Mouse (Mus musculus) retina, postnatal 1 day (tissue): ENCODE measurements around the gene Nwd1.
"Not testable (repeated sequence)": the region's sequence is repeated elsewhere in the genome, so short reads cannot be mapped to it uniquely, and the experiment has no call there.

Experiments
- DNase-seq: peaks from one replicate; pipeline ENCODE4 v3.0.0-alpha.2; 2012

Gene Nwd1

DNA sequence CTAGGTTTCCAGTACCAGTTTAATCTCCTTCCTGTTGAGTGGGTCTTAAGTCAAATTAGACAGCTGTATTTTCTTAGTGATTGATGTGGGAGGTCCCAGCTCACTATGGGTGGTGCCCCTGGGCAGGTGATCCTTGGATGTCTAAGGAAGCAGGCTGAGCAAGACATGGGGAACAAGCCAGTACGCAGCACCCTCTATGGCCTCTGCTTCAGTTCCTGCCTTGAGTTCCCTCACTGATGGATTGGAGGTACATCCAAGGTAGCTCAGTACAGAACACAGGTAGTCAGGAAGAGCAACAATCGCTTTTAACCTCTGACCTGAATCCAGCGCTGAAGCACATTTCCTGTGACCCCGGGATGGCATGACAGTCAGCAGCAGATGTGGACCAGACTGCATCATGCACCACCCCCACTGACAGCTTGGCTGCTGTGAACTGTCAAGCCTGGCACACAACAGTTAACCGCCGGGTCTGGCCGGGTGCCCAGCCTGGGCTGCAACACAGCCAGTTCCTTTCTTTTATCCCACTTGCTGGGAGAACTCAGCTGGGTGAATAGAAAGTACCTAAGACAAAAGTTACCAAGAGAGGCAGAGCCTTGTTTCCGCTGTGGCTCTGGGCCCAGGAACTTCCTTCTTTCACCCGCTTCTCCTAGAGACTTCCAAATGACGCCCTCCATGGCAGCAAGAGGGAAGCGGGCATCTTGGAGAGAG, at the start of gene Nwd1:
Gene Nwd1 (plus strand): TSS at position 652 of the 708 bp plus-strand sequence.
- peak; percentile 89 for DNase-seq

DNA sequence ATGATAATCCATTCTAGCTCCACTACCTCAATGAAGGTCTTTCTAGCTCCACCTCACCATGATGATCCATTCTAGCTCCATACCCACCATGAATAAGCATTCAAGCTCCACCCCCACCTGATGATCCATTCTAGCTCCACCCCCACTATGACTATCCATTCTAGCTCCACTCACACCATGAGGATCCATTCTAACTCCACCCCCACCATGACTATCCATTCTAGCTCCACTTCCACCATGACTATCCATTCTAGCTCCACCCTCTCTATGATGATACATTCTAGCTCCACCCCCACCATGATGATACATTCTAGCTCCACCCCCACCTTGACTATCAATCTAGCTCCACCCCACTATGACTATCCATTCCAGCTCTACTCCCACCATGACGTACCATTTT, 3.6 kb upstream of the Nwd1 start:
- DNase-seq: no peak

DNA sequence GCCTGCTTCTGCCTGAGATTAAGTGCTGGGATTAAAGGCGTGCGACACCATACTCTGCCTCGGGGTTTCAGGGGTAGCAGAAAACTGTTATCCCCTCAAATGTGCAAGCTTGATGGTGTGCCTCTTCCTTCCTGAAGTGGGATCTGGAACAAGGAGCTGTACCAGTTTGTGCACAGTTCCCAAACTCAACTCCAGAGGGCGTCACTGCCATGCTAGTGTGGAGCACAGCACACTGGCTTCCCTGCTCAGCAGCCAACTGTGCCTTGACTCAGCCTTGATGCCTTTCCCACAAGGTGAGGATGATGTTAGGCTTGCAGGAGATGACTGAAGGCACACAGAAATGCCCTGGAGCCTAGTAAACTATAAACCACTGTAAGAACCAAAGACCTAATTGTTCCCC, 1.9 kb upstream of the Nwd1 start:
- peak; percentile 53 for DNase-seq

DNA sequence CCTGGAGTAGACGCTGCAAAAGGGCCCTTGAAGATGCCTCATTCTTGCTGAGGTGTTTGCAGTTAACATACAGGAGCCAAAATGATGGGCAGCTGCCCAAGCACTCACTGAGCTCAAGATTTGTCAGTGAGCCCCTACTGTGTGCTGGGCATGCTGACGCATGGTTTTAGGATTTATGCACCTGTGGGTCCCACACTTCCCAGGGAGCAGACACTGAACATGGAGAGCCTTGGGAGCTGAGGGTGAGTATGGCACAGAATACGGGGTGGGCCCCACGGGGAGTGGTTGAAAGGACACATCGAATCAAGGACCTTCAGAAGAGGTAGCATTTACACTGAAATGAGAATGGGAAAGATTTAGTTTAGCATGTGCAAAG, 245 bp downstream of the Nwd1 start:
- DNase-seq: no peak

DNA sequence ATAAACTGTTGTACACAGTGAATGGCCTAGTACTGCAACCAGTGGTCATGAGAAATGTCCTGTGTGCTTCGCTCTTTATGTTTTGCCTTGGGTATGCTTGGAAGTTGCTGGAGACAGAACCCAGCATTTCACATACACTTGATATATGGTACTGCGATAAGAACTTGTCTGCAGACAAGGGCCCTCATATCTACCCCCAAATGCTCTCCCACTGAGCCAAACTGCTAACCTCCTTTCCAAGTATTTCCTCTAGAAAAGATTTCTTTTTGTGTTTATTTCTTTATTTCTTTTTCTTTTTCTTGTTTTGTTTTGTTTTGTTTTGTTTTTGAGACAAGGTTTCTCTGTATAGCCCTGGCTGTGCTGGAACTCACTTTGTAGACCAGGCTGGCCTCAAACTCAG, 4.2 kb downstream of the Nwd1 start:
- DNase-seq: no peak

DNA sequence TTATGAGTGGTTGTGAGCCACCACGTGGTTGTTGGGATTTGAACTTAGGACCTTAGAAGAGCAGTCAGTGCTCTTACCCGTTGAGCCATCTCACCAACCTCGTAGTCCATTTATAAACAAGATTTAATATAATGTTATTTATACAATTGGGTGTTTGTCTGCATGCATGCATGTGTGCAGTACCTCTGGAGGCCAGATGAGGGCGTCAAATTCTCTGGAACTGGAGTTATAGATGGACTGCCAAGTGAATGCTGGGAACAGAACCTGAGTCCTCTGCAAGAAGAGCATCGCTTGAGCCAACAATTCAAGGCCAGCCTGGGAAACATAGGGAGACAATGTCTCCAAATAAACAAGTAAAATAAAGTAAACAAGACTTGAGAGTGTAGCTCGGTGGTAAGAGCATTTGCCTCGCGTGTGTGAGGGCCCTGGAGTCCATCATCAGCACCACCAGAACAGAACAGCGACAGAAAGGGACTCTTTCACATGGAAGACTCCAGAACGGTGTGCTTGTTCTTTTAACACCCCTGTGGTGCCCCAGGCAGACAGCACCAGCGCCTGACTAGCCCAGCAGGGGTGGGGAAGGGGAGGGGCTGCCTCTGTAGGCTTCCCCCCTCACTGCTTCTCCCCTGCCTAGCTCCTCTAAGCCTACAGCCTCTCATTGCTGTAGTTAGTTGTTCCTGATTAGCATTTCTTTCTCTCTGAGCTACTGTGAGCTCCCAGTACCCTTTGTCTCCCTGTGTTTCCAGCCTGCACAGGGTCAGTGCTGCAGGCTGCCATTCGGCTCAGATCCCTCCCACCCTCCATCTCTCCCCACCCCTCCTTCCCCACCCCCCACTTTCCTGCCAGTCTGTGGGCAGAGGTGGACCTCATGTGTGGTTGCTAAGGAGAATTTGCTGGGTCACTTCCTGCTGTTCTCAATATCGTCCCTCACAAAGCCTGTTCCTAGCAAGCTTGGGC, 8.3 kb downstream of the Nwd1 start:
- DNase-seq: peak; percentile 89

DNA sequence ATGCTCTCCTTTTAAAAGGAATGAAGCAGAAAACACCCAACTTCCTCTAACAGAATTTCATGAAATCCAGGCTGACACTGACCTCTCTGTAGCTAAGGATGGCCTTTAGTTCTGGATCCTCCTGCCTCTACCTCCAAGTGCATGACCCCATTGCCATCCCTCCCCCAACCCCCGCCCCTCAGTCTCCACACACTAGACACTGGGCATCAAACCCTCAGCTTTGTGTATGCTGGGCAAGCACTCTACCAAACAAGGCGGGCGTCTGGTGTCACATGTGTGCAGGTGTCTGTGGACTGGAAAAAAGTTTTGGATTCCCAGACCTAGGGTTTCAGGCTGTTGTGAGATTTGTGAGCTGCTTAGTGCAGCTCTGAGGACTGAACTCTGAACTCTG, 9.0 kb downstream of the Nwd1 start:
- no peak for DNase-seq

DNA sequence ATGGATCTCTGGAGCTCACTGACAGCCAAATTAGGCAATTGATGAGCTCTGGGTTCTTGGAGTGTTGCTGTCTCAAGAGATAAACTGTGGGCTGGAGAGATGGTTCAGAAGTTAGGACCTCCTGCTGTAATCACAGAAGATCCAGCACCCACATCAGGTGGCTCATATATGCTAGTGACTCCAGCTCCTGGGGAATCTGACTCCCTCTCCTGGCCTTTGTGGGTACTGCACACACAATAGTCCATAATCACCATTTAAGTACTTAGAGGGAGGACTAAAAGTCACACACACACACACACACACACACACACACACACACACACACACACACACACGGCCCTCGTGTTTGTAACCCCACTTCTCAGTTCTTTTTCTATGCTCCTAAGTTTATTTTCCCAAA, 13.5 kb downstream of the Nwd1 start:
- peak; percentile 25 for DNase-seq

DNA sequence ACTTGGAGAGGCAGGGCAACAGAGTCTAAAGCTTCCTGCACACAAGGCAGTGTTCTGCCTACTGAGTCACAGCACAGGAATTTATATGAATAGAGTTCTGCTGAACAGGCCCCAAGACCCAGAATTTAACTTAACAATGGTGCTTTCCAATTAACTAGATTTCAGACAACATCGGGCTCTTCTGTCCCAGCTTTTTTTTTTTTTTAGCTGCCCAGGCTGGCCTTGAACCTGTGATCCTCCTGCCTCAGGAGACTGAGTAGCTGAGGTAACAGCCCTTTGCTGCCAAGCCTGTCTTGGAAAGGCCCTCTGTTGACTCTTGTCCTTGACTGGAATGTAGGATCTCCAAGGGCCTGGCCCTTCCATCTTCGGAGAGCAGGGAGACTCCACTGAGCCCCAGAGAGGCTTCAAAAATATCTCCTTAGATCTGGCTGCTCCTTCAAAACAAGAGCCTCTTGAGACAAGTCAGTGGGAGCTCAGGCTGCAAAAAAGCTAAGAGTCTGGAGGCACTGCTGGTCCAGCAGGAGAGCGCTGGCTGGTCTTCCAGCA, 17.7 kb downstream of the Nwd1 start:
- no peak for DNase-seq

DNA sequence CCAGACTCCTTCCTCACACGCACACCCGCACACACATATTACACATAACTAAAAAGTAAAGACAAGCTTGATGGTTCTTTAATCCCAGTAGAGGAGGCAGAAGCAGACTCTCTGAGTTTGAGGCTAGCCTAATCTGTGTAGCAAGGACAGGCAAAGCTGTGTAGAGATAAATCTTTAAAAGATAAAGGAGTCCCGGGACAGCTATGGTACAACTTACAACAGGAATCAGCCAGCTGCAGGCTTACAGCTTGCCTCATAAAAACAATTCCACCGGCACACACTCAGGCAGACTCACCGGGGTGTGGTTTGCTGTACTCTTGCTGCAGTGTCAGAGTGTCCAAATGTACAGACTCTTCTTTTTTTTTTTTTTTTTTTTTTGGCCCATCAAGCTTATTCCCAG, 18.2 kb downstream of the Nwd1 start:
- no peak for DNase-seq

DNA sequence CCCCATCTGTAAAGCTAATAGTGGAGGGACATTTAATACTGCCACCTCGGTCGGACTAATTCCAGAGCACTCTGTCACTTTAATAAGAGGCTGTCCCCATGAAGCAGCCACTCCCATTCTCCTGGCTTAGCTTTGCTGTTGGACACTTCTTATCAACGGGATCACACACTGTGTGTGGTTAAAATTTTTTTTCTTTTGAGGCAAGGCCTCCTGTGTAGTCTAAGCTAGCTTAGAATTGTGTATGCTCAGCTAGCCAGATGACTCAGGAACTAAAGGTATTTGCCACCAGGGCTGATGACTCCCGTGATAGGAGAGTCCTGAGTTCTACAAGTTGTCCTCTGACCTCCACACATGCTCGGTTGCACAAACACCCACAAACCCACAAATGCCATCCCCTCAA, 18.9 kb downstream of the Nwd1 start:
- no peak for DNase-seq

DNA sequence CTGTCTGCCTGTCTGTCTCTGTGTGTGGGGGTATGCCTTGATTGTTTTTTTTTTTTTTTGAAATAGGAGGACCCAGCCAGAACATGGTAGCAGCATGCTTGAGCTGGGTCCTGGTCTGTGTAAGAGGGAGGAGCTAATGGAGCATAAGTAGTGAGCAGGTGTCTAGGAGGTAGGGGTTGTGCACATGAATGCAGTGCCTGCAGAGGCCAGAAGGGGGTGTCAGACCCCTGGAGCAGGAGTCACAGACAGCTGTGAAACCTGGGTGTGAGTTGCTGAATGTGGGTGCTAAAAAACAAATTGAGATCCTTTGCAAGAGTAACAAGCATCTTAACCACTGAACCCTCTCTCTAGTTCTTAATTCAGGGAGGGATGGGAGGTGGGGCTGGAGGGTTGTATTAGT, 22.4 kb downstream of the Nwd1 start:
- DNase-seq: no peak

DNA sequence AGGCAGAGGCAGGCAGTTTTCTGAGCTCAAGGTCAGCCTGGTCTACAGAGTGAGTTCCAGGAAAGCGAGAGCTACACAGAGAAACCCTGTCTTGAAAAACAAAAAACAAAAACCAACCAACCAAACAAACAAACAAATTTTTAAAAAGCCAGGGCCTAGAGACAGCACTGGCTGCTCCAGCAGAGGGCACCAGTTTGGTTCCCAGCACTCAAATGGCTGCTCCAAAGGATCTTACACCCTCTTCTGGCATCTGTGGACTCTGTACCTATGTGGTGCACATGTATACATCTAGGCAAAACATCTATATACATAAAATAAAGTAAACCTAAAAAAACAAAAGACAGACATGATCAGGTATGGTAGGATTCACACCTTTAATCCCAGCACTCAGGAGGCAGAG, 26.3 kb downstream of the Nwd1 start:
- no peak for DNase-seq

DNA sequence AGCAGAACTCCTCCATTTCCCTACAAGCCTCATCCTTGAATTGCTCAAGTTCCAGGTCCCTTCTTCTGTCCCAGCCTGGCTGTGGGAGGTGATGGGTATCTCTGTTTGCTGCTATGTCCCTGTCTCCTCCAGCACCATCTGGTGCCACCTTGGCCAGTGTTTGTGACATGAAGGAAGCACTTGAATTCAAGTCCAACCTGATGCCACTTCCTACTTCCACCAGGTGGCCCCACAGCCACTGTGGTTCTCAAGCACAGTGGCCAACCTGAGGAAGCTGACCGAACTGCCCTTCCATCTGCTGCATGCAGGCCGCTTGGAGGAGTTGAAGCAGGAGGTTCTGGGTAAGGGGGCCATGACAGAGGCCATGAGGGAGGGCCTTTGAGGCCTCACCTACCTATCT, 27.7 kb downstream of the Nwd1 start:
- no peak for DNase-seq

DNA sequence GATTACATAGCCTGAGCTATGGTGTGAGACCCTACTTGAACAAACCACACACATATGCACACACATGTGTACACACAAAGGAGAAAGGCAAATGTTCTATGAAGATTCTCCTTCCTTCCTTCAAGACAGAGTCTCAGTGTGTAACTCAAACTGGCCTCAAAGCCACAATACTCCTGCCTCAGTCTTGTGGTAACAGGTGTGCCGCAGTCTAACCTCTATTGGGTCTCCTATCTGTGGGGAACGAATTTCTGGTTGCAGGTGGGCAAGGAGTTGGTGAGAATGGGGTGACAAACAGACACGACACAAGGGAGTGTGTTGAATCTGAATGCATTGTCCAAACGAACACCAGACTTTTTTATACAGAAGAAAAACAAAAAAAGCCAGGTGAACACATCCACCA, 29.9 kb downstream of the Nwd1 start:
- DNase-seq: no peak

DNA sequence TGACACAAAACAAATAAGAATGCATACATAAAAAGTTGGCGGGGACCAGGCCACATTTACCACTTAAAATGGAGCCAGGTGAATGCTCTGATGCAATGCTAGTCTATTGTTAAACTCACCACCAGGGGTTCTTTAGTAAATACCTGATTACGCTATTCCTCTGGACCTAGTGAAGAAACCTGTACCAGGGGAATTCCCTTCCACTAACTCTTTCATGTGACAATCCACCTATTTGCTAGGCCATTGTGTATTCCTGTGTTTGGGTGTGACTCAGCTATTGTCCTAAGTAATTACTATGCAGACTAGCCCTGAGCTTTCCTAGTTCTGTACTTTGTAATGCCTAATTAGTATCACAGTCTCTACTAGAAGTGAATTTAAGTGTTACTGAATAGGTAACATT, 30.3 kb downstream of the Nwd1 start:
- not testable (repeated sequence) for DNase-seq

DNA sequence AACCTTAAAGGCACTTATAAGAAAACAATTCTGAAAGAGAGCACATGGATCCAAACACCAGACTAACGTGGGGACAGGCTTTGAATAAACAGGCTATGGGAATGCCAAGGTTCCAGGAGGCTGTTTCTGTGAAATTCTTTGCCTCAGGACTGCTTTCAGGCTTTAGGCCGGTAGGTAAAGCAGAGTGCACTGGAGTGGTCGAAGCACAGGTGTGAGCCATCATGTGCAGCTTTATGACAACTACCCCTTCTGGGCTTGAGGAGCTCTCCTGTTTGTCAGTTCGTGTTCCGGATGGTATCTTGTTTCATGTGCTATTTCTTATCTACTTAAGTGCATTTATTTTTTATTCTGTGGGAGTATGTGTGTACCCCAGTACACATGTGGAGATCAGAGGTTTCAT, 30.8 kb downstream of the Nwd1 start:
- DNase-seq: no peak

DNA sequence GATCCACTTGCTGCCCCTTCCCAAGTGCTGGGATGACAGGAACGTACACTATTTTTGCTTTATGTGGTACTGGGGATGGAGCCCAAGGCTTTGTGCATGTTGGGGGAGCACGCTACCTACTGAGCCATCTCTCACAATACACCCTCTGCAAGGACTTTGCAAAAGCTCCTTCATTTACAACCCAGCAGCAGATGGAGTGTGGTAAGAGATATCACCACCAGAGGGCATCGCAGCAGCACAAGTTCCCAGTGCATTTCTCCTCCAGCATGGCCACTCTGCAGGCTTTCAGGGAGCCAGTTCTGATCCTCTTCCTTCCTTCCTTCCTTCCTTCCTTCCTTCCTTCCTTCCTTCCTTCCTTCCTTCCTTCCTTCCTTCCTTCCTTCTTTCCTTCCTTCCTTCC, 33.6 kb downstream of the Nwd1 start:
- DNase-seq: peak; percentile 79

DNA sequence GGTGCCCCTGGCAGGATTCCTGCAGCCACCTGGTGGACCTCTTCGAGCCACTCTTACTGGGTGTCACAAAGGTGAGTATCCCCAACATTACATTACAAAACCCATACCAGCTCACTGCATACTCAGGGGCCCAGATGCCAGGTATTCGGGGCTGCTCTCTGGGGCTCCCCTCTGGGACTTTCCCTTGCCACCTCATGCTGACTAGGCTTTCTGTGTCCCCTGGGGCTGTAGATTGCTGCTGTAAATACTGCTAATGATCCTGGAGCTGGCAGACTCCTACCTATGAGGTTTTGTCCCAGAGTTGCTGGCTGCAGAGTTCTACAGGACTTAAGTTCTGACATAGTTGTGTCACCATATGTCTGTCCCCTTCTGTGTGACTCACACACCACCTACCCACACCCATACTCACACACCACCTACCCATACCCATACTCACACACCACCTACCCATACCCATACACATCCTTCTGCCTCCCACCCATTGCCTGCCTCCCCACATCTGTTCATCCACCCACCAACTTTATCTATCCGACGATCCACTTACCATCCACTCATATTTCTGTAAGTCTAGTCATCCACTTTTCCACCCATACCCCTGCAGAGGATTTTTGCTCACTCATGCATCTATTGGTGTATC, 35.7 kb downstream of the Nwd1 start:
- DNase-seq: no peak

DNA sequence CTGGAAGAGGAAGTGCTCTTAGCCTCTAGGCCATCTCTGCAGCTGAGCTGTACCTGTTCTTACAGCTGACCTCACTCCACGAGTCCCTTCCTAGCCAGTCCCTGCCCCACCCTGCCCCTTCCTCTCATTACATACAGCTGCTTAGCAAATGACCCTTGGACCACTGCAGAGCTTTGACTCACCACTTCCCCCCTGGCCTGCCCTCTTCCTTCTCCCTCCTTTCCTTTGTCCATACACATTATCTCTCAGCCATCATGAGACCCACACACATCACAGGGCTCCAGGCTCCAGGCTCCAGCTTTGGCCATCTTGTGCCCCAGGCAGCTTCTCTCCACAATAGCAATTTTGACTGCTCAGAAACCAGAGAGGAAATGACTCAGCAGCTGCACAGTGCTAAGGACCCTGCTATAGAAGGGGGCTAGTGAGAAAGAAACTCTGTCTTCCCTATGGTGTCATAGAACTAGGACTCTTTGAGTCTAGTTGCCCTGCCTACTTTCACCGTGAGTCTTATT, 36.6 kb downstream of the Nwd1 start:
- DNase-seq: peak; percentile 6

DNA sequence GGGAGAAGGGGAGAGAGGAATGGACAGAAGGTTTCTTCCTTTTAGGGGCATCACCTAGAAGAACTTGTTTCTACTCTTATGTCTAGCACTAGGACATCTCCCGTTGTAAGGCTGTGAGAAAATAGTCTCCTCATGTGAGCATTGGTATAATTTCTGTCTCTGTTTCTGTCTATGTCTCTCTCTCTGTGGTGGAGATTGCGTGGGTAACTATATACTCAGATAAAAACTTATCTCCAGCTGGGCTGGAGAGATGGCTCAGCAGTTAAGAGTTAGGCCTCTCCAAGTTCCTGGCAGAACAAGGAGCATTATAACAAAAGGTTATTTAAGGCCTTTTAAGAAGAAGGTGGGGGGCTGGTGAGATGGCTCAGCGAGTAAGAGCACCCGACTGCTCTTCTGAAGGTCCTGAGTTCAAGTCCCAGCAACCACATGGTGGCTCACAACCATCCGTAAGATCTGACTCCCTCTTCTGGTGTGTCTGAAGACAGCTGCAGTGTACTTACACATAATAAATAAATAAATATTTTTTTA, 37.1 kb downstream of the Nwd1 start:
- DNase-seq: not testable (repeated sequence)

DNA sequence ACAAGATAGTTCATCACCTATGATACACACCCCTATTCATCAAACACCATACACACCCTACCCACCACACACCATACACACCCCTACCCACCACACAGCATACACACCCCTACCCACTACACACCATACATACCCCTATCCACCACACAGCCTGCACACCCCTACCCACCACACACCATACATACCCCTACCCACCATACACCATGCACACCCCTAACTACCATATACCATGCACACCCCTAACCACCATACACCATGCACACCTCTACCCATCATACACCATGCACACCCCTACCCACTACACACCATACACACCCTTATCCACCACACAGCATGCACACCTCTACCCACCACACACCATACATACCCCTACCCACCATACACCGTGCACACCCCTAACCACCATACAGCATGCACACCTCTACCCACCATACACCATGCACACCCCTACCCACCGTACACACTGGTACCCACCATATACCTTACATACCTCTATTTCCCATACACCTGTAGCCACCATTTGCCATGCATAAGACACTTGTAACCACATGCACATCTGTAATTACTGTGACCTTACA, 51.9 kb downstream of the Nwd1 start:
- DNase-seq: no peak

DNA sequence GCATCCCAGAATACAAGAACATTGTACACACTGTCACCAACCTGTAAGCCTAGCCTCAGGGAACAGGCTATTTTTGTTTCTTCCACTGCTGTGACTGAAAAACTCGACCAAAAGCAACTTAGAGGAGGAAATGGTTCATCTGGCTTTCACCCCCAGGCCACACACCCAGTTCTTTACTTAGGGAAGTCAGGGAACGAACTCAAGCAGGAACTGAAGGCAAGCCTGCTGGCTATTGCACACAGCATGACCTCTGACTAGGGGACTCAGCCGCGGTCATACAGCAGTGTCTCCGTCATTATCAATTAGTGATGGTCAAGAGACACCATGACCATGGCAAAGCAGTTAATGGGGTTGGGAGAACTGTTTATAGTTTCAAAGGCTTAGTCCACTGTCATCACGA, 66.1 kb downstream of the Nwd1 start:
- DNase-seq: peak; percentile 14
